Mouse (Mus musculus) retina, postnatal 1 day (tissue): ENCODE data around the gene Plcd3.
A peak's percentile ranks its signal among the peaks of the same experiment; 100 is the strongest.

Experiments
- DNase-seq: peaks from one replicate; pipeline ENCODE4 v3.0.0-alpha.2; 2012

Gene Plcd3

GRCm38 (mm10) chr11:103058499-103059085 lies 42.9 kb downstream of the Plcd3 start:
- DNase-seq: no peak

DNA sequence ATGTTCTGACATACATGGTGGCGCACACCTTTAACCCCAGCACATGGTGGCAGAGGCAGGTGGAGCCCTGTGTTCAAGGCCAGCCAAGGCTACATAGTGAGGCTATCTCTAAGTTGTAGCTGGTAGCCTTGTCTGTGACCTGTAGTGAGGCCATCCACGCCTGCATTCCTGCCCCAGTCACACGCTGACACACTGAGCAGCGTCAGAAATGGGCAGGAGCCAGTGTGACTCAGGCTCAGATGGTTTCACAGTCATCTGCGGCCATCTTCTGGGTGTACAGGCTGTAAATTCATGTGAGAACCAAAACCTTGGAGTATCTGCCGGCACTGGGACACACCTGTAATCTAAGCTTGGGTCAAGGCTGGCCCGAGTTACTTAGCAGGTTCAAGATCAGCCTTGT lies 44.8 kb downstream of the Plcd3 start:
- DNase-seq: no peak

DNA sequence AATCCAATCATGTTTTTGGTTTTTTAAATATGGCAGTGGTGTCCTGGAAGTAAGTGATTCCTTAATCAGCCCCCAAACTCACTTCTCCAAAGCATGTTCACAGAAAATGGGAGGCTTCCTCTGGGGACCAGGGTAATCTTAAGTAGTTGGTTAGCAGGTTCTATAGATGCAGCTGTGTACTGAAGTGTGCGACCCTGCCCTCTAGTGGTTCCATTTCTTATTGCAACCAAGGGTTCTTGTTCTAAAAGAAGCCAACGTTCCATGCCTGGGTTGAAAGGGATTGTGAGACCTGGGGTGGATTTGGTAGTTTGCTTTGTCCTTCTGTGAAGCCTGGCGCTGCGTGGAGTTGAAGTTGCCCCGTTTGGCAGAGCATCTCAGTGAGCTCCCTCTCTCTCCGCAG lies 46.7 kb downstream of the Plcd3 start:
- DNase-seq: peak; percentile 85

DNA sequence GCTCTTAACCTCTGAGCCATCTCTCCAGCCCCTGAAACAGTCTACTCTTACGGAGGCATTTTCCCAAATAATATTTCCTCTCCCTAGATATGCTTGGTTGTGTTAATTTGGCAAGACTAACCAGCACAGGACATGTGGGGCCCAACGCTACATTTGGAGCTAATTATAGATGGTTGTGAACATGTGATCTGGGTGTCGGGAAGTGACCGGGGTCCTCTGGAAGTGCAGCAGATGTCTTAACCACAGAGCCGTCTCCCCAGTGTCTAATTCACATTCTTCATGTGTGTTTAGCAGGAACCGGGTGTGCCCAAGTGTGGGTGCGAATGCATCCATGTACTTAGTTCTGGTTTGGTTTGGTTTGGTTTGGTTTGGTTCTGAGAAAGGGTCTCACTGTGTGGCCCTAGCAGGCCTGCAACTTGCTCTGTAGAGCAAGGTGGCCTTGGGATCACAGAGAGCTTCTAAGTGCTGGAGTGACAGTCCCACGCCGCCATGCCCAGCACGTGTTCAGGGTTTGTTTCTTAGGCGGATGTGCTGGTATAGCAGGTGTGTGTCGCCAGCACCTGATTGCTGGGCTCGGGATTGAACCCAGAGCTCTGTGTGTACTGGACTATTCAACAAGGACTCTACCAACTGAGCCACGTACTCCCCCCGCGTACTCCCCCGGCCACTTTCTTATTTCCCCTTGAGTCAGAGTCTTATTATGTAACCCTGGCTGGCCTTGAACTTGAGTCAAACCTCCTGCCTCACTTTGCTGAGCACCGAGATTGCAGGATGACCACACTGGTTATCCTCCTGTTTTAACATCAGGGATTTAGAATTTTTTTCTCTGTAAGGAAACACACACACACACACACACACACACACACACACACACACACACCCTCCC lies 48.0 kb downstream of the Plcd3 start:
- no peak for DNase-seq

- DNase-seq: no peak
Measured at GRCm38 (mm10) chr11:103052078-103052477, 49.4 kb downstream of the Plcd3 start.

DNA sequence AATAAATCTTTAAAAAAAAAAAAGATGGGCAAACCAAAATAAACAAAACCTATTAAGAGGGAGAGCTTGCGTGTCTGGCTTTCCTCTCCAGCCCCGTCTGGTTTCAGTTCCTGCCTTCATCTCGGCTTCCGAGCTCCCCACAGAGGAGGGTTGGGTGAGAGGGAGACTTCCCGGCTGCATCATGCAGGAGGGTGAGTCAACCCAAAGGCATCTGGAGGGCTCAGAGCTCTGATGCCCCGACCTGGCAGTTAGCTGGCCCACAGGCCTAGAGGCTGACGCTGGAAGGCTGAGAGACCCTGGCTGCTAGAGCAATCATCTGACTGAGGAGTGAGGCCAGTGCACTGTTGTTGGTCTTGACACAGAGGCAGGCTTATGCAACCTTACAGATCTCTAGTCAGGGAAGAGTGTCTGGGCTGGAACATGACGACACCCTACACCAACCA lies 50.2 kb downstream of the Plcd3 start:
- no peak for DNase-seq

GRCm38 (mm10) chr11:103050153-103050552 lies 51.3 kb downstream of the Plcd3 start:
- DNase-seq: no peak

- no peak for DNase-seq
Measured at GRCm38 (mm10) chr11:103049611-103050010, 51.8 kb downstream of the Plcd3 start.

DNA sequence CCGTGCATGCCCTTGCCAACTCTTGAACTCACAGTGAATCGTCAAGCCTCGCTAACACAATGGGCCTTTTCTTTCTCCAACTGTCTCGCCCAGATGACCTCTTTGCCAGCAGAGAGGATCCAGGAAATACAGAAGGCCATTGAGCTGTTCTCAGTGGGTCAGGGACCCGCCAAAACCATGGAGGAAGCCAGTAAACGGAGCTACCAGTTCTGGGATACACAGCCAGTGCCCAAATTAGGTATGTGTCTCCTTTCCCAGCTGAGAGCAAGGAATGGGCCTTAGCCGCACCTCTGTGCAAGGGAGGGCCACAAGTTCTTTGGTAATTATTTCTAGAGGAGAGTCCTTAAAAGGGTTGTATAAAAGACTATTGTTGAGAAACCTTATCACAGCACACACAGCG lies 55.2 kb downstream of the Plcd3 start:
- DNase-seq: peak; percentile 67

DNA sequence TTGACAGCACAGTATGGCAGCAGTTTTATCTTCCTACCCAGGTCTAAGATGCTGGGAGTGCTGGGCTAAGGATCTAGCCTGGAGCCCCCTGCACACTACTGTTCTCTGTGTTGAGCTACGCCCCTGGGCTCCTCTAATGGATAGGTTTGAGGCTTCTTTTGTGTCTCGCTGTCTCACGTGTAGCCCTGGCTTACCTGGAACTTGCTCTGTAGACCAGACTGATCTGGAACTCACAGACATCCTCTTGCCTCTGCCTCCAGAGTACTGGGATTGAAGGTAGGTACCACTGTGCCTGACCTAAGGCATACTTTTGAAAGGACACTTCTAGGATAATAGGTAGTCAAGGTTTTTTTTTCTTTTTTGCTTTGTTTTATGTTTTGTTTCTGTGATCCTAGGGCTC lies 57.5 kb downstream of the Plcd3 start:
- no peak for DNase-seq

DNA sequence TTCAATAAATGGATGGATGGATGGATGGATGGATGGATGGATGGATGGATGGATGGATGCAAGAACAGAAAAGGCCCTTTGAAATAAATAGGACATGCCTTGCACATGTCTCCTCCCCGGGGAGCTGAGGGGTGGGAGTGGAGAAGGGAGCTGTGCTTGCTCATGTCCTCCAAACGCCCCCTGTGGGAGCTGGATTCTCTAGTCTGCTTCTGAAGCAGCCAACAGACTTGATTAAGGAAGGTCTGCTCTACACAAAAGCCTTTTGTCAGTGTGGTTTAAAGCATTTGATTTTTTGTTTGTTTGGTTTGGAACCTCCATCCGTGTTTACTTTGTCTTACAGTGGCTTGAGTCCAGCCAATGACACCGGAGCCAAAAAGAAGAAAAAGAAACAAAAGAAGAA lies 58.6 kb downstream of the Plcd3 start:
- DNase-seq: no peak

DNA sequence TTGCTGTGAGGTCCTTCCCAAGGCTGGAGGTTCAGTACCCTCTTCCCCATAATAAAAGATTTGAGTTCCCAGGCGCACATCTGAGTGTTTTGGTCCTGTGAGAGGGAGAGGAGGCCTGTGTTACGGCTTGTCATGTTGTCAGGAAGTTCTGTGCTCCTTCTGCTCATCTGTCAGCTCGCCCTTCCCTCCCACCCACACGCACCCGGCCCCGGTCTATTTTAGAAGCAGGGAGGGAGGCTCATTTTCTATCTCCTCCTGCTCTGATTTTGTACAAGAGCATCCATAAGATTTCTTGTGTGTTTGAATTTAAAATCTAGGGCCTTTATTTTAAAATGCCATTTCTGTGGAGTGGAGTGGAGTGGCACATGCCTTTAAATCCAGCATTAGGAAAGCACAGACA lies 63.4 kb downstream of the Plcd3 start:
- no peak for DNase-seq

GRCm38 (mm10) chr11:103036881-103037465 lies 64.5 kb downstream of the Plcd3 start:
- no peak for DNase-seq

- DNase-seq: no peak
Measured at GRCm38 (mm10) chr11:103035007-103035406, 66.5 kb downstream of the Plcd3 start.

DNA sequence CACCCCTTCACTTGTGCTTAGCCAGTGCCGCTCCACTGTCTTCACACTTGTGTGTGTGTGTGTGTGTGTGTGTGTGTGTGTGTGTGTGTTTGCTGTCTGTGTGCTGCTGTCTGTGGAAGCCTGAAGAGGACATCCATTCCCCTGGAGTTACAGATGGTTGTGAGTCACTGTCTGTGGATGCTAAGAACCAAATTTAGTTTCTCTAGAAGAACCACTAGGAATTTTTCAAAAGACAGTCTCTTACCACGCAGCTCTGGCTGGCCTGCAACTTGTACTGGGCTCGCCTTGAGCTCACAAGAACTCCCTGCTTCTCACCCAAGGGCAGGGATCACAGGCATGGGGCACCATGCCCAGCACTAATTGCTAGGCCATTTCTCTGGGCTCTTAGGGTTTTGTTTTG lies 68.4 kb downstream of the Plcd3 start:
- DNase-seq: no peak

- peak; percentile 99 for DNase-seq
Measured at GRCm38 (mm10) chr11:103028176-103028891, 73.1 kb downstream of the Plcd3 start, which contains the start of the genes Nmt1 and Dcakd. Gene Nmt1 (plus strand): TSS chr11:103028190. Gene Dcakd (minus strand): TSS chr11:103028333.

- no peak for DNase-seq
Measured at GRCm38 (mm10) chr11:103027570-103028175, 73.8 kb downstream of the Plcd3 start.

DNA sequence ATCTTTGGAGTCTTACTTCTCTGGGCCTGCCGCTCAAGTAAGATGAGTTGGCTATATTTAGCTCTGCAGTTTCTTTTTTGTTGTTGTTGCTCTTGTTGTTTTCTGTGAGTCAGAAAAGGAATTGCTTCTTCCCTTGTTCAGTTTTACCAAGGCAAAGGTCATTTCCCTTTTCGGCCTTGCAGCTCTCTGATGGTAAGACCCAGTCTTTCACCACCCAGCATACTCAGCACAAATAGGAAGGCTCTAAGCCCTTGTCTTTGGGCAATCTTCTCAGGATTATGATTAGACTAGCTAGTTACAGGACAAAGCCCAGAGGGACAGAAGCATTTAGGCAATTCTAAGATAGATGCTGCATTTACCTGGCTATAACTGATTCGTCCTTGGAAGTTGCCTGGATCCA lies 74.6 kb downstream of the Plcd3 start:
- no peak for DNase-seq

- DNase-seq: no peak
Measured at GRCm38 (mm10) chr11:103023974-103024373, 77.5 kb downstream of the Plcd3 start.

- DNase-seq: peak; percentile 43
Measured at GRCm38 (mm10) chr11:103020713-103021335, 80.6 kb downstream of the Plcd3 start.
